Comparison of ENCODE assay signal across 9 mouse cellular contexts in genomic region chr15:98674284-98674993, GRCm38 (mm10). TPM values are rescaled to one million over a fixed set of nuclear protein-coding genes. Genes with fewer than 3 reads are reported as not detected.
DNase-seq lines count a peak whose midpoint lies in the region; ATAC-seq lines count a peak whose summit lies in the region.
"Had no signal": no experiment of that assay in that cellular context is flagged by ENCODE, and none has a peak within 500 bp of the region (broad histone marks: within the 10 kb centered on the region; RNA-seq: fewer than 3 reads in every experiment).

No protein-coding gene starts in this region.

- peak overlapping the region; percentile 2; the same call in 1 of the 2 replicates for H3K4me3 ChIP-seq in embryonic facial prominence, embryonic 12.5 days
- H3K4me3 ChIP-seq in hindbrain, embryonic 14.5 days (replicated peaks; ENCODE audit: low read length): peak overlapping the region; percentile 52
- peak overlapping the region; percentile 48 for H3K4me3 ChIP-seq in neural tube, embryonic 11.5 days (ENCODE audit: low read depth, low read length)

- no peak overlapping the region for H3K27ac ChIP-seq in embryonic facial prominence, embryonic 12.5 days
- H3K27ac ChIP-seq in hindbrain, embryonic 14.5 days: peak overlapping the region; percentile 51; the same call in 1 of the 2 replicates
- peak overlapping the region; percentile 72; the same call in 1 of the 2 replicates for H3K27ac ChIP-seq in neural tube, embryonic 11.5 days (ENCODE audit: low read depth, low read length)

- H3K4me2 ChIP-seq in embryonic facial prominence, embryonic 12.5 days (replicated peaks): no peak overlapping the region
- H3K4me2 ChIP-seq in hindbrain, embryonic 14.5 days (replicated peaks): peak overlapping the region; percentile 99
- peak overlapping the region; percentile 87 for H3K4me2 ChIP-seq in neural tube, embryonic 11.5 days (ENCODE audit: low read depth)

- H3K36me3 ChIP-seq in embryonic facial prominence, embryonic 12.5 days: no peaks in the 10 kb centered on the region
- H3K36me3 ChIP-seq in hindbrain, embryonic 14.5 days (replicated peaks; ENCODE audit: control insufficient read depth, insufficient read depth): no peaks in the 10 kb centered on the region
- H3K36me3 ChIP-seq in neural tube, embryonic 11.5 days (ENCODE audit: control insufficient read depth, insufficient read depth, low read length): no peaks in the 10 kb centered on the region

- DNase-seq in left cerebral cortex, postnatal 10 days (ENCODE audit: extremely low spot score in 1 of 2, low spot score in 2 of 2): peak; percentile 63 to 75
- no peak for DNase-seq in left cerebral cortex, postnatal 36 days (ENCODE audit: low spot score in 2 of 2)
- peak; percentile 70 for DNase-seq in hindbrain, embryonic 14.5 days (ENCODE audit: low spot score)
- peak; percentile 77 for DNase-seq in neural tube, embryonic 11.5 days (ENCODE audit: low spot score)
- no peak for DNase-seq in adrenal gland, postnatal 4 days (ENCODE audit: low spot score in 2 of 2)
- DNase-seq in testis, postnatal 10 days (ENCODE audit: low spot score): no peak
- no peak for DNase-seq in gastrocnemius, postnatal 4 days (ENCODE audit: low spot score in 2 of 2)
- DNase-seq: liver had no signal

- no peak for ATAC-seq in embryonic facial prominence, embryonic 12.5 days (ENCODE audit: insufficient number of reproducible peaks, insufficient read depth, low FRiP score, low TSS enrichment)
- peak; percentile 63; the same call in 1 of the 2 replicates for ATAC-seq in hindbrain, embryonic 14.5 days (ENCODE audit: low FRiP score)
- peak; percentile 73 for ATAC-seq in neural tube, embryonic 11.5 days (ENCODE audit: insufficient read depth, low FRiP score, low TSS enrichment)

- intact Hi-C loops in left cerebral cortex, postnatal 10 days (cut with DNase I): no loop called here
- intact Hi-C loops in left cerebral cortex, postnatal 36 days (cut with DNase I): no loop called here

- no peaks in the 10 kb centered on the region for H3K9me3 ChIP-seq in embryonic facial prominence, embryonic 12.5 days
- H3K9me3 ChIP-seq in hindbrain, embryonic 14.5 days (ENCODE audit: control insufficient read depth, low read length): no peaks in the 10 kb centered on the region
- H3K9me3 ChIP-seq in neural tube, embryonic 11.5 days (ENCODE audit: control insufficient read depth, low read length): no peaks in the 10 kb centered on the region

- peaks cover 13% of the 10 kb centered on the region; the same call in 1 of the 2 replicates for H3K4me1 ChIP-seq in embryonic facial prominence, embryonic 12.5 days
- peaks cover 31% of the 10 kb centered on the region for H3K4me1 ChIP-seq in hindbrain, embryonic 14.5 days (replicated peaks; ENCODE audit: control insufficient read depth, insufficient read depth, low read length)
- H3K4me1 ChIP-seq in neural tube, embryonic 11.5 days (ENCODE audit: control insufficient read depth, insufficient read depth, low read length): peaks cover 32% of the 10 kb centered on the region

- no peak overlapping the region for H3K9ac ChIP-seq in embryonic facial prominence, embryonic 12.5 days
- H3K9ac ChIP-seq in hindbrain, embryonic 14.5 days: peak overlapping the region; percentile 65
- peak overlapping the region; percentile 61 for H3K9ac ChIP-seq in neural tube, embryonic 11.5 days (ENCODE audit: low read length)

- peaks cover 53% of the 10 kb centered on the region for H3K27me3 ChIP-seq in embryonic facial prominence, embryonic 12.5 days
- H3K27me3 ChIP-seq in hindbrain, embryonic 14.5 days (ENCODE audit: control insufficient read depth, insufficient read depth, low read length): no peaks in the 10 kb centered on the region
- peaks cover 13% of the 10 kb centered on the region; the same call in 1 of the 2 replicates for H3K27me3 ChIP-seq in neural tube, embryonic 11.5 days (ENCODE audit: control insufficient read depth, insufficient read depth, low read length)

- whole genome bisulfite sequencing in embryonic facial prominence, embryonic 12.5 days: 37% methylated on average over 7 of the region's 7 CpGs
- 14% methylated on average over 7 of the region's 7 CpGs for WGBS in hindbrain, embryonic 14.5 days
- WGBS in neural tube, embryonic 11.5 days: 14% methylated on average over 6 of the region's 7 CpGs

RNA-seq across cellular contexts. Expression of gene Rnd1, which starts 2.8 kb away (rescaled TPM):
- total RNA-seq in left cerebral cortex, postnatal 10 days (2021): 10 to 100 TPM; 68.6 to 70.1 TPM
- 10 to 100 TPM; 29.4 to 32.6 TPM for total RNA-seq in left cerebral cortex, postnatal 36 days (2021)
- polyA plus RNA-seq in embryonic facial prominence, embryonic 12.5 days (2016; fragmentation: Nextera tagmentation; extraction: Ambion mirVana): 0.57 and 0.91 TPM in 2 replicates
- polyA plus RNA-seq in hindbrain, embryonic 14.5 days (2014; fragmentation: Nextera tagmentation; extraction: Ambion mirVana): 6.0 and 6.1 TPM in 2 replicates
- polyA plus RNA-seq in neural tube, embryonic 11.5 days (2014; fragmentation: Nextera tagmentation; extraction: Ambion mirVana): 5.2 and 5.3 TPM in 2 replicates
- 1 to 10 TPM; 1.1 to 1.9 TPM for total RNA-seq in adrenal gland, postnatal 4 days (2021)
- total RNA-seq in gastrocnemius, postnatal 4 days (2021): 1 to 10 TPM in 1 of 2 experiments, under 1 TPM in 1; 0.75 to 1.2 TPM

RNA-seq across cellular contexts. Expression of gene Ddx23, which starts 11.7 kb away (rescaled TPM):
- 10 to 100 TPM; 55.8 to 58.2 TPM for total RNA-seq in left cerebral cortex, postnatal 10 days (2021)
- 10 to 100 TPM; 80.2 to 82.7 TPM for total RNA-seq in left cerebral cortex, postnatal 36 days (2021)
- 28.8 and 29.8 TPM in 2 replicates for polyA plus RNA-seq in embryonic facial prominence, embryonic 12.5 days (2016; fragmentation: Nextera tagmentation; extraction: Ambion mirVana)
- polyA plus RNA-seq in hindbrain, embryonic 14.5 days (2014; fragmentation: Nextera tagmentation; extraction: Ambion mirVana): 22.5 and 24.2 TPM in 2 replicates
- 19.5 and 24.1 TPM in 2 replicates for polyA plus RNA-seq in neural tube, embryonic 11.5 days (2014; fragmentation: Nextera tagmentation; extraction: Ambion mirVana)
- total RNA-seq in adrenal gland, postnatal 4 days (2021): 10 to 100 TPM; 76.4 to 85.9 TPM
- 10 to 100 TPM; 62.5 to 67.3 TPM for total RNA-seq in gastrocnemius, postnatal 4 days (2021)

RNA-seq across cellular contexts. Expression of gene Ccdc65, which starts 33.6 kb away (rescaled TPM):
- total RNA-seq in left cerebral cortex, postnatal 10 days (2021): 10 to 100 TPM; 13.6 to 14.5 TPM
- total RNA-seq in left cerebral cortex, postnatal 36 days (2021): 10 to 100 TPM; 12.5 to 14.4 TPM
- 1.1 and 1.2 TPM in 2 replicates for polyA plus RNA-seq in embryonic facial prominence, embryonic 12.5 days (2016; fragmentation: Nextera tagmentation; extraction: Ambion mirVana)
- 5.6 and 6.6 TPM in 2 replicates for polyA plus RNA-seq in hindbrain, embryonic 14.5 days (2014; fragmentation: Nextera tagmentation; extraction: Ambion mirVana)
- polyA plus RNA-seq in neural tube, embryonic 11.5 days (2014; fragmentation: Nextera tagmentation; extraction: Ambion mirVana): 0.70 and 0.96 TPM in 2 replicates
- total RNA-seq in adrenal gland, postnatal 4 days (2021): under 1 TPM; 0.48 to 0.87 TPM
- not detected for total RNA-seq in gastrocnemius, postnatal 4 days (2021)

RNA-seq across cellular contexts. Expression of gene Cacnb3, which starts 43.8 kb away (rescaled TPM):
- total RNA-seq in left cerebral cortex, postnatal 10 days (2021): 100 to 1,000 TPM; 173 to 185 TPM
- 100 to 1,000 TPM; 273 to 276 TPM for total RNA-seq in left cerebral cortex, postnatal 36 days (2021)
- 64.5 and 72.8 TPM in 2 replicates for polyA plus RNA-seq in embryonic facial prominence, embryonic 12.5 days (2016; fragmentation: Nextera tagmentation; extraction: Ambion mirVana)
- 98.3 and 101 TPM in 2 replicates for polyA plus RNA-seq in hindbrain, embryonic 14.5 days (2014; fragmentation: Nextera tagmentation; extraction: Ambion mirVana)
- 57.4 and 58.4 TPM in 2 replicates for polyA plus RNA-seq in neural tube, embryonic 11.5 days (2014; fragmentation: Nextera tagmentation; extraction: Ambion mirVana)
- 10 to 100 TPM; 28.6 to 34.5 TPM for total RNA-seq in adrenal gland, postnatal 4 days (2021)
- 10 to 100 TPM; 22.1 to 22.5 TPM for total RNA-seq in gastrocnemius, postnatal 4 days (2021)

RNA-seq across cellular contexts. Expression of gene Fkbp11, which starts 53.6 kb away (rescaled TPM):
- 1 to 10 TPM; 2.2 TPM for total RNA-seq in left cerebral cortex, postnatal 10 days (2021)
- total RNA-seq in left cerebral cortex, postnatal 36 days (2021): 1 to 10 TPM; 1.5 to 2.1 TPM
- 25.1 and 26.3 TPM in 2 replicates for polyA plus RNA-seq in embryonic facial prominence, embryonic 12.5 days (2016; fragmentation: Nextera tagmentation; extraction: Ambion mirVana)
- polyA plus RNA-seq in hindbrain, embryonic 14.5 days (2014; fragmentation: Nextera tagmentation; extraction: Ambion mirVana): 6.4 and 7.2 TPM in 2 replicates
- polyA plus RNA-seq in neural tube, embryonic 11.5 days (2014; fragmentation: Nextera tagmentation; extraction: Ambion mirVana): 12.1 and 12.6 TPM in 2 replicates
- total RNA-seq in adrenal gland, postnatal 4 days (2021): 10 to 100 TPM; 15.9 to 19.1 TPM
- 10 to 100 TPM; 16.6 to 17.2 TPM for total RNA-seq in gastrocnemius, postnatal 4 days (2021)

Comparison
In these comparisons a context has a peak if more than half of its experiments do, and no peak if none do; other contexts are left out.
1. DNase-seq: peak in left cerebral cortex, postnatal 10 days (2 of 2), hindbrain, embryonic 14.5 days (single experiment) and neural tube, embryonic 11.5 days (single experiment); none in left cerebral cortex, postnatal 36 days (0 of 2), adrenal gland, postnatal 4 days (0 of 2), testis, postnatal 10 days (single experiment) and gastrocnemius, postnatal 4 days (0 of 2).
2. H3K4me3 ChIP-seq: peak in every context shown above with its lines; median percentile 52 in hindbrain, embryonic 14.5 days; 48 in neural tube, embryonic 11.5 days; 2 in embryonic facial prominence, embryonic 12.5 days.
3. RNA of gene Rnd1, which starts 2.8 kb away (total RNA-seq): 68.6 to 70.1 TPM in left cerebral cortex, postnatal 10 days and 29.4 to 32.6 TPM in left cerebral cortex, postnatal 36 days; 1.1 to 1.9 TPM in adrenal gland, postnatal 4 days and 0.75 to 1.2 TPM in gastrocnemius, postnatal 4 days; every median in the first group is over 10 times any median in the second.
4. RNA of gene Ccdc65, which starts 33.6 kb away (total RNA-seq): 13.6 to 14.5 TPM in left cerebral cortex, postnatal 10 days and 12.5 to 14.4 TPM in left cerebral cortex, postnatal 36 days; 0.48 to 0.87 TPM in adrenal gland, postnatal 4 days and not detected in gastrocnemius, postnatal 4 days; every median in the first group is over 4 times any median in the second.